Mouse (Mus musculus) lung, adult 2 months (tissue): ENCODE data around the gene Selenop.

Experiments
- CTCF ChIP-seq: fragments of 200-500 bp; IDR thresholded peaks from 2 replicates; pipeline ENCODE4 v1.5.1; 2011; ENCODE audit warnings: mild to moderate bottlenecking, low read length, control low read depth; ENCODE audit not compliant: insufficient read depth
- POLR2A ChIP-seq: fragments of 200-500 bp; IDR thresholded peaks from 2 replicates; pipeline ENCODE4 v1.6.1; 2011; ENCODE audit warnings: low read depth, mild to moderate bottlenecking, control low read depth, low read length, borderline replicate concordance; ENCODE audit errors: extremely low read depth

DNA sequence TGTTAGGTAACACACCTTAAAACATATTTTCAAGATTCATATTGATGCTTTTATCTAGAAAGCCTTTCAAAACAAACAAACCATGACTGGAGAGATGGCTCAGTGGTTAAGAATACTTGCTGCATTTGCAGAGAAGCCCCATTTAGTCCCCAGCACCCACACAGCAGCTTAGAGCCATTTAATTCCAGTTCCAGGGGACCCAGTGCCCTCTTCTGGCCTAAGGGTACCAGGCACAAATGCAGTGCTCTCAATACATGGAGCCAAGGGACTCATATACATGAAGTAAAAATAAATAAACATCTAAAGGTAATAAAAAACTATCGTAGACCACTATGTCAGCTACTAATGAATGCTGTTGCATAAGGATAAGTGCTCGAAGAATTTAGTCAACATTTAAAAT is 9.0 kb downstream of the Selenop start:
- TF ChIP-seq CTCF (peak; percentile 41), POLR2A (no peak)
